Mouse (Mus musculus): ENCODE measurements at regions not wholly inside any gene's neighbourhood (a gene's known extent, or its start where the extent isn't known, plus 50 kb on each side); places are given as distances from the start of the nearest gene placed in this dataset.
"Not testable (repeated sequence)": the region's sequence is repeated elsewhere in the genome, so short reads cannot be mapped to it uniquely, and the experiment has no call there.

DNA sequence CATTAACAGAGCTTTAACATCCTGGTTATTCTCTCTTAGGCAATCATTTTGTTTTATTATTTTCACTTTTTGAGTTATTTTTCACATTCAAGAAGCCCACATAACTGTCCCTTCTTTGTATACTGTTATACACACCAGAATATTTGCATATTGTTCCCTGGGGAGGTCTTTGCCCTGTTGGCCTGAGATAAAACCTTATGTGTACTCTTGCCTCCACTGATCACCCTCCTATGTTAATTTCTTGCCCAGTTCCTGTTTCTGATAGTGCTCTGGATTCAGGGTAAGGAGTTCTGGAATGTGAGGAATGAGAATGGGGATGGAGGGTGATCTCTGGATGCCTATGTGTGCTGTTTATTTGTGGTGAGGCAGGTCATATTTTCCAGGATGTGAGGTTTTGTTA, 77.7 kb upstream of the Olfr161 start:
- DNase-seq (ENCODE audit: low read depth, low spot score), result not testable (repeated sequence)

DNA sequence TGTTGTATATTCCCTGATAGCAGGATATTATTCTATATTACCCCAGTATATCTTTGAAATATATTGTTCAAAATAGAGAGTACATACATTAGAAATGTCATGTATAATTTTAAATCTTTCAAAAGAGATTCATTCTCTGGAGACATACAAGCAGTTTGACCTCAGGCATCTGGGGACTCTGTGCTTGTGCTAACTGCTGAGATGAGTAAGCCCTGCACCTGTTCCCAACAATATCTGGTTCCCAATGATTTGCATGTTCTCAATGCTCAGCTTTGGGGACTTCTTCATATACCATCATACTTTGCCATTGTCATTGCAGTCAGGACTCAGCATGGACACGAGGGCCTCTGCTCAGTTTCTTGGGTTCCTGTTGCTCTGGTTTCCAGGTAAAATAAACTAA, 60.3 kb upstream of the Olfr161 start:
- DNase-seq (ENCODE audit: low read depth, low spot score), result not testable (repeated sequence)

DNA sequence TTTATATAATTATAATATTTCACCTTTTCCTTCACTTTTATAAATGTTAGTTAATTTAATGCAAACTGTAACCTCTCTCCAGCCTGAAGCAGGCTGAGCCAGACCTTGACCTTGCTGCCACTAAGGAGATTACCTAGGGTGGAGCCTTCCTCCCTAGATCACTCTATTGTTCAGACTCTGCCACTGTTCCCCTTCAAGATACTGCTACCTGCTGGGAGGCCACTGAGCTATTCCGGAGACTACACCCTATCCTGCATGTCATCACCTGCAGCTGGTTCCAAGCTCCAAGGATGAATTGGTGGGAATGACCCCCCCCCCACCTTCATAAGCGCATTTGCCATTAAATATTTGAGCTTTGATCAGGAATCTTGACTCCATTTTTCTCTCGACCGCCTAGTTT, 58.8 kb upstream of the Olfr161 start:
- peak; percentile 82 for DNase-seq (ENCODE audit: low read depth, low spot score)

DNA sequence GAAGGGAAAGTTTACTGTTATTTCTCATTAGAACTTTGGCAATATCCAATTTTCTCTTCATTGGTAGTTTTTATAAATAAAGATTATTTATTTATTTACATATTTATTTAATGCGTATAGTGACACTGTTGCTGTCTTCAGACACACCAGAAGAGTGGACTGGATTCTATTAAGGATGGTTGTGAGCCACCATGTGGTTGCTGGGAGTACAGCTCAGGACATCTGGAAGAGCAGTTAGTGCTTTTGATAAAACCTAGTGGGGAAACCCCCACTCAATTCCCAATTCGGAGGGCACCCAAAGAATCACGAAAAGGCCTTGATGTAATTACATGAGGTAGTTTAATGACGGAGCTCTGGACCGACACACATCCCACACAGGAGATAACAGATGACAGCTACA, 58.3 kb upstream of the Olfr161 start:
- peak; percentile 68 for DNase-seq (ENCODE audit: low read depth, low spot score)

Data from R1 (cell line).